Mouse (Mus musculus) stomach, embryonic 14.5 days (tissue): ENCODE measurements around the gene Tfam. TPM values are rescaled to one million over a fixed set of nuclear protein-coding genes. Genes with fewer than 3 reads are reported as not detected.

ENCODE experiments used
- ATAC-seq: fragments of 200-750 bp; cut with Nextera tagmentation; 2 replicates; pipeline ENCODE4 v1.8.0; 2017; ENCODE audit warnings: low read depth, moderate TSS enrichment; ENCODE audit not compliant: insufficient number of reproducible peaks, insufficient read depth, low FRiP score
- H3K27ac ChIP-seq: fragments of 300-500 bp; sonication (generic); 2 replicates; pipeline ENCODE4 v1.5.1; 2014; ENCODE audit warnings: mild to moderate bottlenecking, low read length, moderate library complexity, mixed read lengths
- H3K27me3 ChIP-seq: fragments of 300-500 bp; sonication (generic); 2 replicates; pipeline ENCODE4 v1.6.1; 2014; ENCODE audit warnings: low read length, control low read depth, mixed read lengths; ENCODE audit not compliant: control insufficient read depth, insufficient read depth
- H3K36me3 ChIP-seq: fragments of 300-500 bp; sonication (generic); 2 replicates; pipeline ENCODE4 v1.6.1; 2014; ENCODE audit warnings: mild to moderate bottlenecking, control low read depth, low read length, moderate library complexity, mixed read lengths; ENCODE audit not compliant: control insufficient read depth, insufficient read depth
- H3K4me1 ChIP-seq: fragments of 300-500 bp; sonication (generic); 2 replicates; pipeline ENCODE4 v1.6.1; 2014; ENCODE audit warnings: low read length, control low read depth, mixed read lengths; ENCODE audit not compliant: control insufficient read depth, insufficient read depth
- H3K4me2 ChIP-seq: fragments of 300-500 bp; sonication (generic); replicated peaks from 2 replicates; pipeline ENCODE4 v1.6.1; 2014; ENCODE audit warnings: low read depth, low read length, control low read depth
- H3K4me3 ChIP-seq: fragments of 300-500 bp; sonication (generic); 2 replicates; pipeline ENCODE4 v1.5.1; 2014; ENCODE audit warnings: low read depth, low read length, control low read depth
- H3K9ac ChIP-seq: fragments of 300-500 bp; sonication (generic); replicated peaks from 2 replicates; pipeline ENCODE4 v1.6.1; 2014; ENCODE audit warnings: low read depth, mild to moderate bottlenecking, control low read depth, low read length, moderate library complexity, mixed read lengths
- H3K9me3 ChIP-seq: fragments of 300-500 bp; sonication (generic); 2 replicates; pipeline ENCODE4 v1.6.1; 2016; ENCODE audit warnings: low read depth, low read length, control low read depth; ENCODE audit not compliant: control insufficient read depth
- WGBS: fragments of 180-500 bp; shearing (Covaris S2); extraction: QIAGEN DNeasy Blood & Tissue Kit; methylation state at CpG from one replicate; pipeline ENCODE4 v1.1.7; 2014; 5-methylcytosine and 5-hydroxymethylcytosine counted together
- polyA plus RNA-seq: library from polyadenylated mRNA; unstranded; fragments of >200 nt; fragmentation: Nextera tagmentation; extraction: Ambion mirVana; gene quantifications from 2 replicates; pipeline ENCODE4 v1.2.1, GENCODE M21; 2014

Gene Tfam
- polyA plus RNA-seq, 1 experiment from 2014 or later = 74.6 TPM

GRCm38 (mm10) chr10:71218228-71218892 lies 19.7 kb downstream of the Tfam start:
- H3K4me1 ChIP-seq = no peaks in the 10 kb centered on the region
- 16% methylated on average over 8 of the region's 8 CpGs for WGBS
- ATAC-seq = peak; percentile 66; the same call in 1 of the 2 replicates
- no peak overlapping the region for H3K9ac ChIP-seq
- H3K4me2 ChIP-seq = no peak overlapping the region
- H3K9me3 ChIP-seq = no peaks in the 10 kb centered on the region
- H3K27ac ChIP-seq = no peak overlapping the region
- no peaks in the 10 kb centered on the region; the same call in 1 of the 2 replicates for H3K36me3 ChIP-seq
- H3K27me3 ChIP-seq = no peaks in the 10 kb centered on the region
- no peak overlapping the region for H3K4me3 ChIP-seq

GRCm38 (mm10) chr10:71215996-71216395 lies 22.1 kb downstream of the Tfam start:
- Histone ChIP-seq H3K9ac (no peak overlapping the region), H3K4me3 (no peak overlapping the region), H3K9me3 (no peaks in the 10 kb centered on the region), H3K4me1 (no peaks in the 10 kb centered on the region), H3K27ac (no peak overlapping the region), H3K27me3 (no peaks in the 10 kb centered on the region), H3K36me3 (no peaks in the 10 kb centered on the region), H3K4me2 (no peak overlapping the region)
- 79% methylated on average over 9 of the region's 9 CpGs for WGBS
- ATAC-seq = no peak

- Histone ChIP-seq H3K4me1 (no peaks in the 10 kb centered on the region), H3K36me3 (no peaks in the 10 kb centered on the region), H3K9ac (no peak overlapping the region), H3K4me2 (no peak overlapping the region), H3K9me3 (no peaks in the 10 kb centered on the region), H3K4me3 (no peak overlapping the region), H3K27ac (no peak overlapping the region), H3K27me3 (no peaks in the 10 kb centered on the region)
- WGBS = 75% methylated on average over 2 of the region's 2 CpGs
- ATAC-seq = no peak
These were observed 36.6 kb downstream of the Tfam start for GRCm38 (mm10) chr10:71201512-71201911.

- Histone ChIP-seq H3K4me3 (no peak overlapping the region), H3K36me3 (no peaks in the 10 kb centered on the region), H3K9me3 (no peaks in the 10 kb centered on the region), H3K27me3 (no peaks in the 10 kb centered on the region), H3K9ac (no peak overlapping the region), H3K4me1 (no peaks in the 10 kb centered on the region), H3K27ac (no peak overlapping the region), H3K4me2 (no peak overlapping the region)
- 63% methylated on average over 5 of the region's 5 CpGs for WGBS
- ATAC-seq = no peak
These were observed 37.1 kb downstream of the Tfam start for GRCm38 (mm10) chr10:71200964-71201363.

GRCm38 (mm10) chr10:71198676-71199075 lies 39.4 kb downstream of the Tfam start:
- Histone ChIP-seq H3K4me3 (no peak overlapping the region), H3K4me1 (no peaks in the 10 kb centered on the region), H3K9ac (no peak overlapping the region), H3K4me2 (no peak overlapping the region), H3K36me3 (no peaks in the 10 kb centered on the region), H3K9me3 (no peaks in the 10 kb centered on the region), H3K27ac (no peak overlapping the region), H3K27me3 (no peaks in the 10 kb centered on the region)
- ATAC-seq = no peak
- WGBS = 75% methylated on average over 8 of the region's 8 CpGs

- H3K9me3 ChIP-seq = no peaks in the 10 kb centered on the region
- H3K27me3 ChIP-seq = no peaks in the 10 kb centered on the region
- WGBS = 41% methylated on average over 14 of the region's 14 CpGs
- no peak overlapping the region for H3K27ac ChIP-seq
- H3K36me3 ChIP-seq = no peaks in the 10 kb centered on the region
- no peak overlapping the region for H3K9ac ChIP-seq
- no peaks in the 10 kb centered on the region; the same call in 1 of the 2 replicates for H3K4me1 ChIP-seq
- H3K4me3 ChIP-seq = no peak overlapping the region
- 0 out of 2 replicates have a peak, but pooled peaks have one; percentile 14 for ATAC-seq
- no peak overlapping the region for H3K4me2 ChIP-seq
These were observed 40.9 kb downstream of the Tfam start for GRCm38 (mm10) chr10:71197036-71197785.

GRCm38 (mm10) chr10:71195501-71195900 lies 42.6 kb downstream of the Tfam start:
- WGBS = 46% methylated on average over 9 of the region's 9 CpGs

GRCm38 (mm10) chr10:71194713-71195112 lies 43.4 kb downstream of the Tfam start:
- no peak for ATAC-seq
- Histone ChIP-seq H3K4me1 (no peaks in the 10 kb centered on the region; the same call in 1 of the 2 replicates), H3K27me3 (no peaks in the 10 kb centered on the region), H3K9me3 (no peaks in the 10 kb centered on the region), H3K27ac (no peak overlapping the region), H3K36me3 (no peaks in the 10 kb centered on the region), H3K4me2 (no peak overlapping the region), H3K4me3 (no peak overlapping the region), H3K9ac (no peak overlapping the region)
- 74% methylated on average over 7 of the region's 7 CpGs for WGBS

More at GRCm38 (mm10) chr10:71195501-71195900, 42.6 kb downstream of the Tfam start:
- ATAC-seq = no peak
- no peak overlapping the region for H3K27ac ChIP-seq
- no peak overlapping the region for H3K4me2 ChIP-seq
- H3K9ac ChIP-seq = no peak overlapping the region
- no peaks in the 10 kb centered on the region for H3K27me3 ChIP-seq
- H3K9me3 ChIP-seq = no peaks in the 10 kb centered on the region
- no peaks in the 10 kb centered on the region for H3K36me3 ChIP-seq
- no peaks in the 10 kb centered on the region; the same call in 1 of the 2 replicates for H3K4me1 ChIP-seq
- H3K4me3 ChIP-seq = no peak overlapping the region
